Mouse (Mus musculus) embryonic facial prominence, embryonic 12.5 days (tissue): ENCODE measurements around the gene Srcap. TPM values are rescaled to one million over a fixed set of nuclear protein-coding genes. Genes with fewer than 3 reads are reported as not detected.
A peak's percentile ranks its signal among the peaks of the same experiment; 100 is the strongest.
"Not testable (repeated sequence)": the region's sequence is repeated elsewhere in the genome, so short reads cannot be mapped to it uniquely, and the experiment has no call there.

Experiments used
- ATAC-seq: fragments of 200-750 bp; cut with Nextera tagmentation; 2 replicates; pipeline ENCODE4 v1.8.0; 2017; ENCODE audit not compliant: insufficient number of reproducible peaks, insufficient read depth, low FRiP score, low TSS enrichment
- H3K27ac ChIP-seq: fragments of 300-500 bp; sonication (generic); 2 replicates; pipeline ENCODE4 v1.5.1; 2016; ENCODE audit warnings: mild to moderate bottlenecking
- H3K27me3 ChIP-seq: fragments of 300-500 bp; sonication (generic); 2 replicates; pipeline ENCODE4 v1.6.1; 2016; ENCODE audit warnings: mild to moderate bottlenecking, moderate library complexity
- H3K36me3 ChIP-seq: fragments of 300-500 bp; sonication (generic); 2 replicates; pipeline ENCODE4 v1.6.1; 2016; ENCODE audit warnings: mild to moderate bottlenecking
- H3K4me1 ChIP-seq: fragments of 300-500 bp; sonication (generic); 2 replicates; pipeline ENCODE4 v1.6.1; 2016
- H3K4me2 ChIP-seq: fragments of 300-500 bp; sonication (generic); replicated peaks from 2 replicates; pipeline ENCODE4 v1.6.1; 2016; ENCODE audit warnings: mild to moderate bottlenecking, moderate library complexity
- H3K4me3 ChIP-seq: fragments of 300-500 bp; sonication (generic); 2 replicates; pipeline ENCODE4 v1.5.1; 2016; ENCODE audit warnings: mild to moderate bottlenecking
- H3K9ac ChIP-seq: fragments of 300-500 bp; sonication (generic); 2 replicates; pipeline ENCODE4 v1.6.1; 2016; ENCODE audit warnings: mild to moderate bottlenecking, moderate library complexity
- H3K9me3 ChIP-seq: fragments of 300-500 bp; sonication (generic); 2 replicates; pipeline ENCODE4 v1.6.1; 2016; ENCODE audit warnings: mild to moderate bottlenecking, moderate library complexity
- WGBS: fragments of 180-500 bp; shearing (Covaris S2); methylation state at CpG from one replicate; pipeline ENCODE4 v1.1.7; 2016; 5-methylcytosine and 5-hydroxymethylcytosine counted together
- polyA plus RNA-seq: library from polyadenylated mRNA; unstranded; fragments of >200 nt; fragmentation: Nextera tagmentation; extraction: Ambion mirVana; gene quantifications from 2 replicates; pipeline ENCODE4 v1.2.1, GENCODE M21; 2016

The Srcap gene
- polyA plus RNA-seq, 1 experiment from 2014 or later: 88.0 TPM

DNA sequence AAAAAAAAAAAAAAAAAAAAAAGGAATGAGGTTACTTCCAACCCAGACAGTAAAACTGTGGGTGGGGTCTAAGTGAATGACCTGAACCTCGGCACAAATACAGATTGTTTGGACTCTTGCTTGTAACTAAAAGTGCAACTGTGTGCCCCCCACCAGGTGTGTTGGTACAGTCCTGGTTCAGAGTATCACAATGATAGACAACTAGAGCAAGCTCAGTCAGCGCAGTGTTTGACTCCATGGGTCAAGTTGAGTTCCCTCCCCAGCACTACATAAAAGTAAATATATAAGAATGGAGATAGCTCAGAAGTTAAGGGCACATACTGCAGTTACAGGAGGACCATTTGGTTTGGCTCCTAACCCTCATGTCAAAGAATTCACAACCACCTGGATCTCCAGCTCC is 14.4 kb upstream of the Srcap start:
- H3K27ac ChIP-seq: no peak overlapping the region
- H3K4me3 ChIP-seq: no peak overlapping the region
- H3K9ac ChIP-seq: no peak overlapping the region
- 87% methylated on average over 2 of the region's 2 CpGs for WGBS
- no peaks in the 10 kb centered on the region for H3K9me3 ChIP-seq
- H3K4me1 ChIP-seq: no peaks in the 10 kb centered on the region
- no peaks in the 10 kb centered on the region for H3K27me3 ChIP-seq
- ATAC-seq: no peak
- H3K4me2 ChIP-seq: no peak overlapping the region
- peaks cover 5% of the 10 kb centered on the region for H3K36me3 ChIP-seq

DNA sequence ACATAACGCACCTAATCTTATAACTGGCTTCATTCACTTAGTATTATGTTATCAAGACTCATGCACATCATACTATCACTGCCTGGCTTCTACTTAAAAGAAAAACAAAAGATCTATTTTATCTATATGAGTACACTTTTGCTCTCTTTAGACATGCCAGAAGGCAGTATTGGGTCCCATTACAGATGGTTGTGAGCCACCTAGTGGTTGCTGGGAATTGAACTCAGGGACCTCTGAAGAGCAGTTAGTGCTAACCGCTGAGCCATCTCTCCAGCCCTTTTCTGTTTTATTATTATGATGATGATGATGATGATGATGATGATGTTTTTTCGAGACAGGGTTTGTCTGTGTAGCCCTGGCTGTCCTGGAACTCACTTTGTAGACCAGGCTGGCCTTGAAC is 13.4 kb upstream of the Srcap start:
- no peak for ATAC-seq
- WGBS: 50% methylated on average over 3 of the region's 3 CpGs
- H3K36me3 ChIP-seq: no peaks in the 10 kb centered on the region

DNA sequence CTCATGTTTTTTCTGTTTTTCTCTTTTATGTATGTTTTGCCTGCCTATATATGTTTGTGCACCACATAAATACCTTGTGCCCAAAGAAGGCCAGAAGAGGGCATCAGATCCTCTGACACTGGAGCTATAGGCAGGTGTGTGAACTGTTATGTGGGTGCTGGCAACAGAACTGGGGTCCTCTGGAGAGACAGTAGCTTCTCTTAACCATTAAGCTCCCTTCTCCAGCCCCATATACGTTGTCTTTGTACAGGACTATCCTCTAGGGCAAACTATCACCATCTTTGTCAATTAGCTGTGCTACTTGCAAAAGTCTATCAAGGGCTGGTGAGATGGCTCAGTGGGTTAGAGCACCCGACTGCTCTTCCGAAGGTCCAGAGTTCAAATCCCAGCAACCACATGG is 3.5 kb upstream of the Srcap start:
- H3K9ac ChIP-seq: no peak overlapping the region
- H3K27ac ChIP-seq: no peak overlapping the region
- no peak for ATAC-seq
- no peaks in the 10 kb centered on the region for H3K36me3 ChIP-seq
- peaks cover 8% of the 10 kb centered on the region for H3K4me1 ChIP-seq
- no peaks in the 10 kb centered on the region for H3K9me3 ChIP-seq
- no peak overlapping the region for H3K4me2 ChIP-seq
- no peaks in the 10 kb centered on the region for H3K27me3 ChIP-seq
- 94% methylated on average over 3 of the region's 3 CpGs for WGBS
- no peak overlapping the region for H3K4me3 ChIP-seq

More for the DNA sequence above, 13.4 kb upstream of the Srcap start:
- Histone ChIP-seq H3K9me3 (no peaks in the 10 kb centered on the region), H3K4me3 (no peak overlapping the region), H3K27ac (no peak overlapping the region), H3K4me2 (no peak overlapping the region), H3K9ac (no peak overlapping the region), H3K27me3 (no peaks in the 10 kb centered on the region), H3K4me1 (no peaks in the 10 kb centered on the region)

DNA sequence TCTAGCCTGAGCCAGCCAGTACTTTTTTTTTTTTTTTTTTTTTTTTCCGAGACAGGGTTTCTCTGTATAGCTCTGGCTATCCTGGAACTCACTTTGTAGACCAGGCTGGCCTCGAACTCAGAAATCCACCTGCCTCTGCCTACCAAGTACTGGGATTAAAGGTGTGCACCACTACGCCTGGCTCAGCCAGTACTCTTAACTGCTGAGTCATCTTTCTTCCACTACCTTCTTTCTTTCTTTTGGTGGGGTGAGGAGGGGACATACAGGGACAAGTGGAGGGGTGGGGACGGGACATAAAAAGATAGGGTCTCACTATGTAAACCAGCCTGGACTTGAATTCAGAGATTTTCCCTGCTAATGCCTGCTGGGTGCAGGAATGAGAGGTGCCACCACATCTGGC is 2.0 kb upstream of the Srcap start:
- not testable (repeated sequence) for H3K27ac ChIP-seq, H3K9me3 ChIP-seq, H3K4me2 ChIP-seq, H3K27me3 ChIP-seq, H3K9ac ChIP-seq, H3K4me3 ChIP-seq, ATAC-seq, H3K36me3 ChIP-seq
- peaks cover 16% of the 10 kb centered on the region for H3K4me1 ChIP-seq
- WGBS: 88% methylated on average over 4 of the region's 4 CpGs

DNA sequence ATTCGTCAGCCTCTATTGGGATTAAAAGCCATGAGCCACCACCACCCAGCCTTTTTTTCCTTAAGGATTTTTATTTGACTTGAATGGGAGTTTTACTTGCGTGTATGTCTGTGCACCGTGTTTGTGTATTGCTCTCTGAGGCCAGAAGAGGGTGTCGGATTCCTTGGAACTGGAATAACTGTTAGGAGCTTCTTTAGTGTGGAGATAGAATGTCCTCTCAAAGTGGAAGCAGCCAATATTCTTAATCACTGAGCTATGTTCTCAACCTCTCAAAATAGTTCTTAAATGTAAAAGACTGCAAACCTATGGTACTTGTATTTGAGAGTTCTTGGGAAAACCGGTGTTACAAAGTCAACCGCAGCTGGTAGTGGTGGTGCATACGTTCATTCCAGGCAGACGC is 542 bp upstream of the Srcap start:
- peak overlapping the region; percentile 60 for H3K4me2 ChIP-seq
- 32% methylated on average over 8 of the region's 8 CpGs for WGBS
- H3K27ac ChIP-seq: peak overlapping the region; percentile 95
- H3K9me3 ChIP-seq: no peaks in the 10 kb centered on the region
- peaks cover 12% of the 10 kb centered on the region for H3K36me3 ChIP-seq
- H3K9ac ChIP-seq: peak overlapping the region; percentile 72; the same call in 1 of the 2 replicates
- H3K27me3 ChIP-seq: no peaks in the 10 kb centered on the region
- peak overlapping the region; percentile 66 for H3K4me3 ChIP-seq
- peaks cover 16% of the 10 kb centered on the region for H3K4me1 ChIP-seq
- no peak for ATAC-seq

DNA sequence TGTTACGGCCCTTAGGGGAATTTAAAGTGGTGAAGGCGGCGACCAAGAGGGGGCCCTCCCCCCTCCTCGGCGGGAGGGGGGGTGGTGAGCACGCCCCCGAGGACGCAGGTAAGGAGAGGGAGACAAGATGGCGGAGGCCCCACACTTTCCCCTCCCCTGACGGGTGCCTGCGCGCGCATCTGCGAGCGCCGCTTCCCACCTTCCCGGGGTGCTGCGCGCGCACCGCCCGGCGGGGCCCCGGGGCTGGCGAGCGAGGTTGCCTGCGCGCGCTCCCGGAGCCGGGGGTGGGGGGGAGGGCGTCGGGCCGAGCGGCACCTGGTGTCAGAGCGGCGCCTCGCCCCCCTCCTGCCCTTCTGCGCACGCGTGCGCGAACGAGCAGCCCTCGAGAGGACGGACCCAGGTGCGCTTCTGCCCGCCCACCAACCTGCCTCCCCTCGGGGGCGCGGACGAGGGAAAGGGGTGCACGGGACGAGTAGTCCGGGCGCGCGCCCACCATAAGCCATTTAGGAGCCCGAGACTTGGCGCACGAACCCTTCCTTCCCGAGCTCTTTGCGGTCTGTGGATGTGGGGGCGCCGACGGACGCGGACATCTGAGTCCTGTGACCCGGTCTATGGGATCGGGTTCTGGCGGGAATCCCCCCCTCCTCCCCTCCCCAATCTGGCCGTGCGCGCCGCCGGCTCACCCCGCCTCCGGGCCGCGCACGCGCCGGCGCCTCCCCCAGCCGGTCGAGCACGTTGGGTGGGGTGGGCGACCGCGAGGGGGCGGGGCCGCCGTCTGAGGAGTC is 640 bp downstream of the Srcap start:
- ATAC-seq: peak; percentile 76
- Histone ChIP-seq H3K4me3 (peak overlapping the region; percentile 66), H3K27ac (peak overlapping the region; percentile 95), H3K4me1 (peaks cover 16% of the 10 kb centered on the region), H3K36me3 (peaks cover 24% of the 10 kb centered on the region), H3K9me3 (no peaks in the 10 kb centered on the region), H3K9ac (peak overlapping the region; percentile 72), H3K27me3 (no peaks in the 10 kb centered on the region), H3K4me2 (peak overlapping the region; percentile 60)
- under 1% methylated on average over 68 of the region's 93 CpGs for WGBS

DNA sequence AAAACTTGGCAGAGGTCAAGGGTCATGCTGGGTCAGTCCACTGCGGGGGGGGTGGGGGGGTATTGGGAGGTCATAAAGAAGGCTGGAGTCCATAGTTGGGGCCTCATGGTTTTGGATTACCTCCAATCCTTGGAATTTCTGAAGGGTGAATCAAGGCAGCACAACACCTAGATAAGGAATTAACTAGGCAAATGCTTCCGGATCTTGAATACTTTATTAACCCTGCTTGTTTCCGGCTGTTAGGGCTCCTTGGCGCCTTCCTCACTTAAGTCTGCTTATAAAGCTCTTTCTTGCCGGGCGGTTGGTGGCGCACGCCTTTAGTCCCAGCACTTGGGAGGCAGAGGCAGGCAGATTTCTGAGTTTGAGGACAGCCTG is 1.2 kb downstream of the Srcap start:
- H3K27me3 ChIP-seq: no peaks in the 10 kb centered on the region
- peak overlapping the region; percentile 60 for H3K4me2 ChIP-seq
- peak overlapping the region; percentile 95 for H3K27ac ChIP-seq
- no peaks in the 10 kb centered on the region for H3K9me3 ChIP-seq
- peaks cover 29% of the 10 kb centered on the region for H3K36me3 ChIP-seq
- peaks cover 16% of the 10 kb centered on the region for H3K4me1 ChIP-seq
- ATAC-seq: no peak
- H3K4me3 ChIP-seq: peak overlapping the region; percentile 66
- WGBS: 35% methylated on average over 8 of the region's 8 CpGs
- H3K9ac ChIP-seq: peak overlapping the region; percentile 72

DNA sequence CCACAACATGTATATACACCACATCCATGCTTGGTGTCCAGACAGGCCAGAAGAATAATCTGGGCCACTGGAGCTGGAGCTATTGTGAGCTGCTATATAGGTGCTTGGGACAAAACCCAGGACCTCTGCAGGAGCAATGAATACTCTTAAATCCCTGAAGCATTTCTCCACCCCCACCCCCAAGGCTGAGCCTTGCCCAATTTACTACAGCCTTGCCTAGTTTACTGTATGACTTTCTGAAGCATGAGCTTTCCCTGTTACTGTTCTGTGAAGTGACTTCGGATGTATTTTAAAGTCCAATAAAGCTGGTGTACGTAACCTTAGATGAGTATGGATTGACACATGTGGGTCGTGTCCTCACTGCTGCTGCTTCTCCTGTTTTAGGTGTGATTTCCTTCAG is 2.0 kb downstream of the Srcap start:
- Histone ChIP-seq H3K9me3 (no peaks in the 10 kb centered on the region), H3K27me3 (no peaks in the 10 kb centered on the region), H3K4me1 (peaks cover 16% of the 10 kb centered on the region), H3K4me3 (peak overlapping the region; percentile 66), H3K36me3 (peaks cover 33% of the 10 kb centered on the region), H3K9ac (no peak overlapping the region), H3K4me2 (peak overlapping the region; percentile 60), H3K27ac (0 out of 2 replicates have a peak overlapping the region, but pooled peaks have one; percentile 95)
- no peak for ATAC-seq
- WGBS: 78% methylated on average over 3 of the region's 3 CpGs

DNA sequence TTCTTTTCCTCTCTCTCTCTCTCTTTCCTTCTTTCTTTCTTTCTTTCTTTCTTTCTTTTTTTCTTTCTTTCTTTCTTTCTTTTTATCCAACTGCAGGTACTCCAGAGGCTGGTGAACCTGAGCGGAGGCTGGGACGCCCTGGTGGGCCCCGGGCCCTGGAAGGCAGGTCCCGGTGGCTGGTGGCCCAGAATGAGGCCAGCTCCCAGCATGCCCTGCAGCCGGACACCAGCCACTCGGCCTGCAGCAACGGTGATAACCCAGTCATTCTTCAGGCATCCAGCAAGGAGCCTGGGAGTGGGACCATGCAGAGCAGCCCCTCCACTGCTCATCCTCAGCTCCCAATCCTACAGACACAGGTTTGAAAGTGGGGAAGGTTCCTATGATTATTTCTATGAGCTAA is 4.1 kb downstream of the Srcap start:
- Histone ChIP-seq H3K9me3 (no peaks in the 10 kb centered on the region), H3K36me3 (peaks cover 45% of the 10 kb centered on the region), H3K27me3 (no peaks in the 10 kb centered on the region), H3K27ac (no peak overlapping the region), H3K4me2 (no peak overlapping the region), H3K9ac (no peak overlapping the region), H3K4me1 (peaks cover 16% of the 10 kb centered on the region), H3K4me3 (no peak overlapping the region)
- no peak for ATAC-seq
- WGBS: 91% methylated on average over 7 of the region's 7 CpGs

DNA sequence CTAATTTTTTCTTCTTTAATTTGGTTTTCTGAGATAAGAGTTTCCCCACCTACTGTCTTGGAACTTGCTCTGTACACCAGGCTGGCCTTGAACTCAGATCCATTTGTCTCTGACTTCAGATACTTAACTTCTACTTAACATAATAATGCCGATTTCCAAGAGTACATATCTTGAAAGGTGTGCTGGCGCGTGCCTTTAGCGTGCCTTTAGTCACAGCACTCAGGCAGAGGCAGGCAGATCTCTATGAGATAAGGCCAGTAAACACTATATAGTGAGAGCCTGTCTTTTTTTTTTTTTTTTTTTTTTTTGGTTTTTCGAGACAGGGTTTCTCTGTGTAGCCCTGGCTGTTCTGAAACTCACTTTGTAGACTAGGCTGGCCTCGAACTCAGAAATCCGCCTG is 4.6 kb downstream of the Srcap start:
- 90% methylated on average over 7 of the region's 7 CpGs for WGBS

DNA sequence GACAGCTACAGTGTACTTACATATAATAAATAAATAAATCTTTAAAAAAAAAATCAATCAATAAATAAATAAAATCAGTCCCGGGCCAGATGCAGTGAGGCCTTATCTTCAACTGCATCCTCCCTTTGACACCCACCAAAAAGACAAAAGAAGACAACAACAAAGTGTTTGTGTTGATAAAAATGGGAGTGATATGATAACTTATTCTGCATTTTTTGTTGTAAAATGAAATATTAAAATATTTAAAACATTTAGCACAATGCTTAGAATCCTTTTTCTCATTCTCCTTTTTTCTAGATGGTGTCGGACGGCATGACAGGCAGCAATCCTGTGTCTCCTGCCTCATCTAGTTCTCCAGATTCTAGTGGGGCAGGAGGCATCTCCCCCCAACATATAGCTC is 7.5 kb downstream of the Srcap start, which contains the start of gene Gm42715:
Gm42715 (plus strand) TSS at position 301 of the 400 bp plus-strand sequence.
- peaks cover 77% of the 10 kb centered on the region for H3K36me3 ChIP-seq

More for the DNA sequence above, 4.6 kb downstream of the Srcap start:
- Histone ChIP-seq H3K9me3 (no peaks in the 10 kb centered on the region), H3K4me1 (peaks cover 13% of the 10 kb centered on the region), H3K36me3 (peaks cover 50% of the 10 kb centered on the region), H3K27me3 (no peaks in the 10 kb centered on the region), H3K4me2 (no peak overlapping the region), H3K4me3 (no peak overlapping the region), H3K9ac (no peak overlapping the region), H3K27ac (no peak overlapping the region)
- no peak for ATAC-seq

DNA sequence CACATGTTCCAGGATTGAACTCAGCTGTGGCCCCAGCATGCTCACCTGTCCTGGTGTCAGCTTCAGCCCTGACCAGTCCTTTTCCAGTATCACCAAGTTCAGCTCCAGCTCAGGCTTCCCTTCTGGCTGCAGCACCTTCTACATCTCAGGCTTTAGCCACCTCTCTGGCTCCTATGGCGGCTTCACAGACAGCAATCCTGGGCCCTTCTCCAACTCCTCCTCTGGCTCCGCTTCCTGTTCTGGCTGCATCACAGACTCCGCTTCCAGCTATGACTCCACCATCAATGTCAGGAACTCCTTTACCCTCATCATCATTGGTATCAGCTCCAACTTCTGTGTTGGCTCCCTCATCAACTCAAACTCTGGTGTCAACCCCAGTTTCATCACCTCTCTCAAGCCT is 29.9 kb downstream of the Srcap start:
- no peak for ATAC-seq
- 100% methylated on average over 3 of the region's 3 CpGs for WGBS
- Histone ChIP-seq H3K27me3 (no peaks in the 10 kb centered on the region), H3K9me3 (no peaks in the 10 kb centered on the region), H3K36me3 (peaks cover 92% of the 10 kb centered on the region), H3K4me1 (no peaks in the 10 kb centered on the region), H3K9ac (no peak overlapping the region), H3K4me3 (no peak overlapping the region), H3K4me2 (no peak overlapping the region), H3K27ac (no peak overlapping the region)

More for the DNA sequence above, 7.5 kb downstream of the Srcap start, which contains the start of gene Gm42715:
- Histone ChIP-seq H3K9me3 (no peaks in the 10 kb centered on the region), H3K4me2 (no peak within 1 kb of the TSS), H3K9ac (no peak within 1 kb of the TSS), H3K4me1 (no peaks in the 10 kb centered on the region), H3K27ac (no peak within 1 kb of the TSS), H3K4me3 (no peak within 1 kb of the TSS), H3K27me3 (no peaks in the 10 kb centered on the region)
- 93% methylated on average over 3 of the region's 3 CpGs for WGBS
- ATAC-seq: no peak
